Mouse (Mus musculus): Measurements from ENCODE around the gene Foxd3. TPM values are rescaled to one million over a fixed set of nuclear protein-coding genes. Genes with fewer than 3 reads are reported as not detected.

Gene Foxd3
- polyA plus RNA-seq, 1 experiment from 2014 or later, result 1.3 TPM

Small RNA genes within 50 kb of the gene (microRNA-seq; reads per million reads assigned to microRNA genes)
- gene Gm23366, result not detected

Other genes starting within 250 kb of the Foxd3 start
- 25.8 and 26.5 TPM in 2 replicates for gene Alg6, start 59.4 kb downstream of the Foxd3 start, polyA plus RNA-seq (2014; fragmentation: Nextera tagmentation; extraction: Ambion mirVana)
- gene Efcab7, start 172.9 kb downstream of the Foxd3 start, polyA plus RNA-seq (2014; fragmentation: Nextera tagmentation; extraction: Ambion mirVana), result 19.2 and 22.9 TPM in 2 replicates